ENCODE assay signal across 1 mouse cellular context in the genomic region with DNA sequence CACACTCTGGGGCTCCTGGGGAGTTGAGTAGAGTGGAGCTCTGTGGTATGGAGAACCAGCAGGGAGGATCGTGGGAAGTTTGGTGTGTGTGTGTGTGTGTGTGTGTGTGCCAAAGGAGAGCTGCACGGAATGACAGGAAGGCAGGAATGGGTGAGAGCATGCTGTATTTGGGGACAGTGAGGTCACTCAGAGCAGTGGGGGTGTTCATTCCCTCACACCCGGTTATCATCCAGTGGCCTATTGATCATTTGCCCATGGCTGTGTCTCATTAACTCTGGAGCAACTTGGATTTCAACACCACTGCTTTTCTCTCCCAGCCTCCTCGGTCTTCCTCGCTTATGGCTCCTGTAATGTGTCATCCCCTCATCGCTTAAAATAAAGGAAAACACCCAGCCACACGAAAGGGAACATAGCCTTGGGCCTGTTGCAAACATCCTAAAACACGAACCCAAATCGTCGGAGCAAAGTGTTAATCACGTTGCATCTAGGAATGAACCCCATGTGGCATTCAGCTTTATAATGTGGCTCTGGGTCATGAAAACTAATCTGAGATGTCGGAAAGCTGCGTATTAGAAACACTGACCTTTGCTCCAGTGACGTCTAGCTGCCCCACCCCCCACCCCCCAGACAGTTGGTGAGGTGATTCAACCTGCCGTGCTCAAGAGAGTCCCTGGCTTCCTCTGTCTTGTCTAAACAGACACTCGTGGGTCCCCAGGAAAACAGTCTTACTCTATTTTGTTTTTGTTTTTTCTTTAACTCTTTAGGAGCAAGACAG.
TF ChIP-seq lines count a peak whose summit lies in the region.

No protein-coding gene starts in this region.

TF ChIP-seq in MEL, 35 proteins besides CTCF, POLR2A, EP300 and RAD21:
- peak; percentile 32; the same call in 1 of the 2 replicates for TF ChIP-seq MXI1 (IDR thresholded peaks at IDR 0.05; ENCODE audit: low read depth, low read length)
- TF ChIP-seq MEF2A (IDR thresholded peaks at IDR 0.05; ENCODE audit: extremely low read depth, insufficient replicate concordance, low read depth, low read length, poor library complexity, severe bottlenecking) = no peak
